Mouse (Mus musculus): ENCODE results near the gene Pcmtd2.
"Not testable (repeated sequence)": the region's sequence is repeated elsewhere in the genome, so short reads cannot be mapped to it uniquely, and the experiment has no call there.

Gene Pcmtd2

GRCm38 (mm10) chr2:181837372-181838292 is at the start of gene Pcmtd2:
Gene Pcmtd2, plus strand, starts transcription at chr2:181837854.
- DNase-seq (ENCODE audit: low spot score) = peak; percentile 93

DNA sequence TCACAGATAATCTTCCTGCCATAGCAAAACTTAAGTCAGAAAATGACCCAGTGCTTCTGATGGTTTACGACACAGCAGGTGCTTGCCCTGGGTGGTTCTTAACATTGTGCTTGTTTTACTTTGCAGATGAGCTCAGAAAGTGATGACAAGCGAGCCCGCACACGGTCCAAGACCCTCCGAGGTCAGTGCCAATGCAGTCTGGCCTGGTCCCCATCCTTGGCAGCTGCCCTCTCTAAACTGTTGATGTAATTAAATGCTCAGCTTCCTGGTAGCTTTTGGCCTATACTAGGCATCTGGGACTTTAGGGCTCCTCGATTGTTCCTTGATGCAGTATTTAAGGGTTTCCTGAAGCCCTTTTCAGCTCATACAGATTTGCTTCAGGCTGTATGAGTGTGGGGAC is 48.3 kb upstream of the Pcmtd2 start:
- DNase-seq (ENCODE audit: low spot score) = no peak

- DNase-seq (ENCODE audit: low spot score) = not testable (repeated sequence)
Measured at GRCm38 (mm10) chr2:181793186-181793585, 44.5 kb upstream of the Pcmtd2 start.

DNA sequence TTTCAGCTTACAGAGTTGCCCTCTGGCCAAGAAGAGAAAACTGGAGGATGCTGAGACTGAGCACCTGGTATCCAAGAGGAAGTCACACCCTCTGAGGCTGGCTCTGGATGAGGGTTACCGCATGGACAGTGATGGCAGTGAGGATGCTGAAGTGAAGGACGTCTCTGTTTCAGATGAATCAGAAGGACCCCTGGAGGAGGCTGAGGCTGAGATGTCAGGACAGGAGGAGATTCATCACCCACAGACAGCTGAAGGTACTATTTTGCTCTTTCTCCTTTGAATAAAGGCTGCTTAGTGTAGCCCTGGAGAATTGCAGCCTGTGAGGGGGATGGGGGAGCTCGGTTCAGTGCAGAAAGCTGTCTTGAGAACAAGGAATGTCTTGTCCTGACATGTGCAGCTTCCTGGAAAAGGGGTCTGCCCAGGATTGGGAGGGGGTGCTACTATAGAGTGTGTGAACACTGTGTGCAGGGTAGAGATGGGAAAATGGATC is 42.0 kb upstream of the Pcmtd2 start:
- DNase-seq (ENCODE audit: low spot score) = no peak

DNA sequence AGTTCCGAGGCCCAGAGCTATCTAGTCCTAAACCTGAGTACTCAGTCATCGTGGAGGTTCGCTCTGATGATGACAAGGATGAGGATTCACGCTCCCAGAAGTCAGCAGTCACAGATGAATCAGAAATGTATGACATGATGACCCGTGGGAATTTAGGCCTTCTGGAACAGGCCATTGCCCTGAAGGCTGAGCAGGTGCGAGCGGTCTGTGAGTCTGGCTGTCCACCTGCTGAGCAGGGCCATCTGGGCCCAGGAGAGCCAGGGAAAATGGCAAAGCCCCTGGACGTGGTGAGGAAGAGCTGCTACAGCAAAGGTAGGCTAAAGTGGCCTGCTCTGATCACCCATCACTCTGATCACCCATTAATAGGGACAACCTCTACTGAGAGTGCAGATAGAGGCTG is 40.0 kb upstream of the Pcmtd2 start:
- no peak for DNase-seq (ENCODE audit: low spot score)

DNA sequence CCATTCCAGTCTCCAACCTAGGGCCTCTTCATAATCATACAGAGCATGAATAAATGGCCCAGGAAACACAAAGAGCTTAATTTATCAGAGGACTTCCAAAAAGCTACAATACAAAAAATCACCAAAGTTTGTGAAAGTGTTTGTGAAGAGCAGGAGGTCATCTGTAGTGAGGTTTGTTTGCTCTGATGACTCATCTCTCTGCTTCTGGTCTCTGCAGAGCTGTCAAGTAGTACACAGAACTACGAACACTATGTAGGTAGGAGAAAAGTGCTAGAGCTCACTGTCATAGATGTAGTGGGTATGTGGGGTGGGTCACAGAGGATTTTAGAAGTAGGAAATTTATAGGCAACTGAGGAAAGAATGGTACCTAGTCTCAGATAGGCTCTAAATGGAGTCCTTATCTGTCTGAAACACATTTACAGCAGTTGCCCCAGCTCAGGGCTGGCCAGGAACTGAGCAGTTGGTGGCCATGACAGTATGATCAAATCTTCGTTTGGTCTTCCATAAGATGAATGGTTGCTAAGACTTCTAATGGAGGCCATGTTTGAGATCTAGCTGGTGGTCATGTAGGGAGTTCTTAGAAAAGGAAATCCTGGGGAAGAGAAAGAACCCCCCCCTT is 8.5 kb upstream of the Pcmtd2 start:
- DNase-seq (ENCODE audit: low spot score) = no peak

DNA sequence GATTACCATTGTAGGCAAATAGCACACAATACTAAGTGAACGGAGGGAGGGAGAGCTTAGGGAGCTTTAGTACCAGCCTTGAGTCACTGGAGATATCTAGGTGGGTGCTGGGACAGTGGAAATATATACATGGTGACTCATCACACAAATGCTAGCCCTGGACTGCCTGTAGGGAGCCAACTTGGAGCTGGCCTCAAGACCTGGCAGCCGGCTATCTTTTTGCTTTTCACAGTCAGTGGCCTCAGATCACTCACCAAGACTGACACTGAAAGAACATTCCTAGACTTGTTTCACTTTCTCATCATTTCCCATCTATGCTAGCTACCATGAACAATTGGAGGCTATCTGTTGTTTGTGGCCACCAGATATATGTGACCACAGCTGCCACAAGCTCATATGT is 4.9 kb upstream of the Pcmtd2 start:
- DNase-seq (ENCODE audit: low spot score) = no peak

- DNase-seq (ENCODE audit: low spot score) = peak; percentile 42
Measured at GRCm38 (mm10) chr2:181838293-181838680, 633 bp downstream of the Pcmtd2 start.

- no peak for DNase-seq (ENCODE audit: low spot score)
Measured at GRCm38 (mm10) chr2:181845709-181846394, 8.2 kb downstream of the Pcmtd2 start.

DNA sequence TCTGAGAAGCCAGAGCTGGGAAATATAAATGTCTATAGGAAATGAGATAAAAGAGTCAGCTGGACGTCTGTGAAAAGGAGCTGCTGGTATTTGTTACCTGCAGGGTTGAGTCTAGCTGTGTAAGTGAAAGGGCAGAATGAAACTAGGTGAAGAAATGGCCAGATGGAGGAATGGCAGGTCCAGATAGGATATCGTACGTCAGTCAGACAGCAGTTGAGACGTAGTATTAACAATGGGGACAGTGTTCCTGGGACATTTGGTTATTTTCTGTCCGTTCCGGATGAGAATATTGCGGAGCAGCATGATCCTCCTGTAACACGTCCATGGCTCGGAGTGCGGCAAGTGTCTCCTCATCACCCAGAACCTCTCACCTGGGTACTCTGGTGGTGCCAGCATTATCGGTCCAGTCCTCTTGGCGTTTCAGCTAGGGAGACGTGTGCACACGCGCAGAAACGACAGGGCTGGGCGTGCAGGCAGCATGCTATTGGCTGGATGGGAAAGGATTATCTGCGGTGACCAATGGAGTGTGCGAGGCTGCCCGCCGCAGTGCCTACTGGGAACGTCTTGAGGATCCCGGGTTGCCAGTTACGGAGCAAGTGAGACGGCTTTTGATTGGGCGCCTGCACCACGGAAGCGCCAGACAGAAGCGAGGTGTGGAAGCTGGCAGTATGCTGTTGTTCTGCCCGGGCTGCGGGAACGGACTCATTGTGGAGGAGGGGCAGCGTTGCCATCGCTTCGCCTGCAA is 26.3 kb downstream of the Pcmtd2 start, which contains the start of gene Polr3k:
Gene Polr3k (plus strand): TSS at position 547 of the 745 bp plus-strand sequence.
- peak; percentile 86 for DNase-seq (ENCODE audit: low spot score)

- no peak for DNase-seq (ENCODE audit: low spot score)
Measured at GRCm38 (mm10) chr2:181864536-181864860, 26.8 kb downstream of the Pcmtd2 start.

DNA sequence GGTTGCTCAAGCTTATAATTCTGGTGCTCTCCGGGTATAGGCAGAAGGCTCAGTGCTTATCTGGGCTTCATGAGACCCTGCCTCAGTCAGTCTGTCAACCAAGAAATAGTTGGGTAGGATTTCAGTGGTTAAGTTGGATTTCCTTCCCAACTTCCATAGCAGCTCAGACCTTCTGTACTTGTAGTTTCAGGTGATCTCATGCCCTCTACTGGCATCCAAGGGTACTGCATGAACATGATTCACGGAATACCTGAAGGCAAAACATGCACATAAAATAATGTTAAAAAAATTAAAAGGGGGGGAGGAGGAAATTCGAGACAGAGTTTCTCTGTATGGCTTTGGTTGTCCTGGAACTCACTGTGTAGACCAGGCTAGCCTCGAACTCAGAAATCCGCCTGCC is 29.3 kb downstream of the Pcmtd2 start:
- DNase-seq (ENCODE audit: low spot score) = peak; percentile 81

- DNase-seq (ENCODE audit: low spot score) = no peak
Measured at GRCm38 (mm10) chr2:181871039-181871438, 33.4 kb downstream of the Pcmtd2 start.

DNA sequence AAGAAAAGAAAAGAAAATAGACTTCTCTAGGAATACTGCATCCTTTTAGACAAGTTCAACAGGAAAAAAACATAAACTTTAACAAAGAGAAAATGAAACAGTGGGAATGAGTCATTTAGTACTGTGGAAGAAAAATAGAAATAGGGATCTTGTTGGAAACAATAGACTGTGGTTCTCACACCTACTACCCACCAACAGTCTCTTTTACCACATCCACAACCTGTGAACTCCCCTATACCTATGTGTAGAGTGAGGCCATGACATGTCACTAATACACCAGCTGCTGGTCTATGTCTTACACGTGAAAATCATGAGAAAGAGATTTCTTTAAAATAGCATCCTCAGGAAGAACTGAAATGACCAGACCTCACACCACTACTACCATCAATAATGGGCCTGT is 41.2 kb downstream of the Pcmtd2 start:
- DNase-seq (ENCODE audit: low spot score) = no peak

- no peak for DNase-seq (ENCODE audit: low spot score)
Measured at GRCm38 (mm10) chr2:181883022-181883749, 45.5 kb downstream of the Pcmtd2 start.

All from testis, postnatal 10 days (tissue).